Mouse (Mus musculus) neural tube, embryonic 13.5 days (tissue): ENCODE measurements around the gene Samd5. TPM values are rescaled to one million over a fixed set of nuclear protein-coding genes. Genes with fewer than 3 reads are reported as not detected.

ENCODE experiments used
- ATAC-seq: fragments of 200-750 bp; cut with Nextera tagmentation; 2 replicates; pipeline ENCODE4 v1.8.0; 2017; ENCODE audit warnings: low read depth, mild to moderate bottlenecking, moderate TSS enrichment, moderate library complexity
- H3K27ac ChIP-seq: fragments of 300-500 bp; sonication (generic); replicated peaks from 2 replicates; pipeline ENCODE4 v1.5.1; 2015; ENCODE audit warnings: moderate library complexity, mild to moderate bottlenecking, inconsistent platforms
- H3K27me3 ChIP-seq: fragments of 300-500 bp; sonication (generic); 2 replicates; pipeline ENCODE4 v1.6.1; 2015; ENCODE audit warnings: mild to moderate bottlenecking, inconsistent platforms
- H3K36me3 ChIP-seq: fragments of 300-500 bp; sonication (generic); 2 replicates; pipeline ENCODE4 v1.6.1; 2015; ENCODE audit warnings: mild to moderate bottlenecking, inconsistent platforms
- H3K4me1 ChIP-seq: fragments of 300-500 bp; sonication (generic); replicated peaks from 2 replicates; pipeline ENCODE4 v1.6.1; 2015; ENCODE audit warnings: inconsistent platforms
- H3K4me2 ChIP-seq: fragments of 300-500 bp; sonication (generic); 2 replicates; pipeline ENCODE4 v1.6.1; 2015; ENCODE audit warnings: inconsistent platforms, mild to moderate bottlenecking, moderate library complexity
- H3K4me3 ChIP-seq: fragments of 300-500 bp; sonication (generic); 2 replicates; pipeline ENCODE4 v1.5.1; 2015; ENCODE audit warnings: mild to moderate bottlenecking, inconsistent platforms
- H3K9ac ChIP-seq: fragments of 300-500 bp; sonication (generic); 2 replicates; pipeline ENCODE4 v1.6.1; 2015; ENCODE audit warnings: moderate library complexity, mild to moderate bottlenecking, inconsistent platforms
- H3K9me3 ChIP-seq: fragments of 300-500 bp; sonication (generic); 2 replicates; pipeline ENCODE4 v1.6.1; 2016; ENCODE audit warnings: inconsistent platforms
- WGBS: fragments of 180-500 bp; shearing (Covaris S2); methylation state at CpG from one replicate; pipeline ENCODE4 v1.1.7; 2015; 5-methylcytosine and 5-hydroxymethylcytosine counted together
- polyA plus RNA-seq: library from polyadenylated mRNA; unstranded; fragments of >200 nt; fragmentation: Nextera tagmentation; extraction: Ambion mirVana; gene quantifications from 2 replicates; pipeline ENCODE4 v1.2.1, GENCODE M21; 2015

Samd5 gene
- polyA plus RNA-seq, 1 experiment from 2014 or later: 4.2 TPM

DNA sequence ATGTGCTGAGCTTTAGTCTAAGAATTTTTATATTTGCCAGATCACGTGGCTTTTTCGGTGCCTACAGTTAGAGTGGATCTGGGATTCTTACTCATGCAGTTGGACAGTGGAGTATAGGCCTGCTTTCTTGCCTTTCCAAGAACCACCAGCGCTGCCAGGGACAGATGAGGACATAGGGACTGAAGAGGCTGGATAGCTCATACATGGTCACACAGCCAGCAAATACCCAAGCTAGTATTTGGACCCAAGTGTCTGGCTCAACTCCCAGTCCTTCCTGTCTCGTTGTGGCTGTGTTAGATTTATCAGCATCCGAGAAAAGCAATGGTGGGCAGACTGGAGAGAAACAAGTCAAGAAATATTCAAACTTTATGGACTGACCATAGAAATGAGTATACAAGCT is 72.2 kb downstream of the Samd5 start:
- no peak overlapping the region for H3K4me3 ChIP-seq
- no peaks in the 10 kb centered on the region for H3K27me3 ChIP-seq
- WGBS: 92% methylated on average over 5 of the region's 5 CpGs
- no peaks in the 10 kb centered on the region for H3K9me3 ChIP-seq
- H3K9ac ChIP-seq: no peak overlapping the region
- H3K27ac ChIP-seq: no peak overlapping the region
- no peak for ATAC-seq
- no peaks in the 10 kb centered on the region for H3K4me1 ChIP-seq
- no peaks in the 10 kb centered on the region for H3K36me3 ChIP-seq
- no peak overlapping the region for H3K4me2 ChIP-seq

DNA sequence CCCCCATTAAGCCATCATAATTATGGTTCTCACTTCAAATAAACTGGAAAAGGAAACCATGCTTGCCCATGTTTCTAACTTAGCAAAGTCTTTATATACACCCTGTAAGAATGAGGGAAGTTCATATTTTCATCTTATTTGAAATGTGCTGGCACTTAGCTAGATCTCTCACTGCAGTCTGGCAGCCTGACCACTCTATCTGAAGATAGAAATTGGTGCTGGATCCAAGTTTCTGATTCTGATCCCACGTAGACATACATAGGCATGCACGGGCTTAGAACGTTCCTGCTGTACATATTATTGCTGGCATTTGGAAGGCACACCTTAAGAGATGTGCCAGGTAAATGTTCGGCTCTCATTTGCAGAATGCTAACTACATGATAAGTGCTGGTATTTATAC is 72.6 kb downstream of the Samd5 start:
- H3K4me2 ChIP-seq: no peak overlapping the region
- no peaks in the 10 kb centered on the region for H3K27me3 ChIP-seq
- no peak overlapping the region for H3K4me3 ChIP-seq
- H3K9ac ChIP-seq: no peak overlapping the region
- no peaks in the 10 kb centered on the region for H3K9me3 ChIP-seq
- H3K36me3 ChIP-seq: no peaks in the 10 kb centered on the region
- no peak overlapping the region for H3K27ac ChIP-seq
- no peaks in the 10 kb centered on the region for H3K4me1 ChIP-seq
- 95% methylated on average over 4 of the region's 4 CpGs for WGBS
- ATAC-seq: no peak

DNA sequence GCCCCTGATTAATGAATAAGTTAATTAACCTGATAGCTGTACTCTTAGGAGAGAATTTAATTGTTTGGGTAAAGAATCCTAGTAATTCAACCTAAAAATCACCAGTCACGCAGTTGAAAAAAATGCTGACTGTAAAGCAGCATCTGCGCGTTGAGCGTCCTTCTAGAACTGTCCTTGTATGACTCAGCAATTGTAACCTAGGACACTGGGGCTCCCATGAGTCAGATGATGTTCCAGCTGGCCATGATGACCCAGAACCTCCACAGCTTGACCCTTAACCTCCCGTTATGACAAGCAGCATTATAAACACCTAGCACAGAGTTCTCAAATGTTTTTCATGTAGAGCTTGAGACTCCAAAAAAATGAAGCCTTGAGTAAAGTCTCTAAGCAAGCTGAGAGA is 78.8 kb downstream of the Samd5 start:
- no peaks in the 10 kb centered on the region for H3K27me3 ChIP-seq
- no peak overlapping the region for H3K4me2 ChIP-seq
- no peaks in the 10 kb centered on the region for H3K4me1 ChIP-seq
- H3K9ac ChIP-seq: no peak overlapping the region
- H3K4me3 ChIP-seq: no peak overlapping the region
- no peaks in the 10 kb centered on the region for H3K36me3 ChIP-seq
- WGBS: 87% methylated on average over 5 of the region's 5 CpGs
- no peaks in the 10 kb centered on the region for H3K9me3 ChIP-seq
- ATAC-seq: no peak
- no peak overlapping the region for H3K27ac ChIP-seq

DNA sequence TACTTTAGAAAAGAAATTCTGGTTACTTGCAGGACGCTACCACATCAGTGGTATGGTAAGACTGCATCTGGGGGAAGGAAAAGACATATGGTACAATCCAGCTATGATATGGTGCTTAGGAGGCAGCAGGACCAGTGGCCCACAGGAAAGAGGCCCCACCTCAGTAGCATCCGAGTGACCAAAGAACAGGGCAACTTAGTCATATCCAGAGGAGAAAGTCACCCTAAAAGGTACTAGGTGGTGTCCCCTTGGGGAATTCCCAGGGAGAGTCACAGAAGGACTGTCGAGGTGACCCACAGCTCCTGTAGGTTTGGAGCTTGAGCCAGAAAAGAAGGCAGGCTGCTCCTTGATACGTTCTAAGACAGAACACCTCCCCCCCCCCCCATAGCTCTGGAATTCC is 80.3 kb downstream of the Samd5 start:
- Histone ChIP-seq H3K27me3 (no peaks in the 10 kb centered on the region), H3K4me3 (no peak overlapping the region), H3K9me3 (no peaks in the 10 kb centered on the region), H3K4me1 (no peaks in the 10 kb centered on the region), H3K36me3 (no peaks in the 10 kb centered on the region), H3K9ac (no peak overlapping the region), H3K4me2 (no peak overlapping the region), H3K27ac (no peak overlapping the region)
- no peak for ATAC-seq
- 90% methylated on average over 4 of the region's 4 CpGs for WGBS

DNA sequence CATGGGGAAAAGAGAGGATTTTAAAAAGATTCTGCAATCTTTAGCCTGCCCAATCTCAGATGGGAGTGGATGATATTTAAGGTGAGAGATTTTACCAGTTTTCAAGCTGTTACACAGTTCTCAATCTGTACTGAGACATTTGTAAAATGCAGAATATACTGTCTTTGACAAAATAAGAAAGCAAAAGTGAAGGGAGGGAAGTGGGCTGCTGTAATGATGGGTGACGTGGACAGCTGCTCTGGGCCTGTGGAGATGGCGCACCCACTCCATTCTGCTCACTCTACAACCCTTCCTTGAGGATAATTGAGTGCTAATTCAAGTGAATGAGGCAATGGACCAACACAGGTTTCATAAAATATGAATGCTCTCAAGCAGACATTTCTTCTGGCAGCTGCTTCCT is 84.4 kb downstream of the Samd5 start:
- Histone ChIP-seq H3K27ac (no peak overlapping the region), H3K4me3 (no peak overlapping the region), H3K27me3 (no peaks in the 10 kb centered on the region), H3K4me2 (no peak overlapping the region), H3K4me1 (no peaks in the 10 kb centered on the region), H3K9me3 (no peaks in the 10 kb centered on the region), H3K9ac (no peak overlapping the region), H3K36me3 (no peaks in the 10 kb centered on the region)
- 75% methylated on average over 2 of the region's 2 CpGs for WGBS
- ATAC-seq: no peak

DNA sequence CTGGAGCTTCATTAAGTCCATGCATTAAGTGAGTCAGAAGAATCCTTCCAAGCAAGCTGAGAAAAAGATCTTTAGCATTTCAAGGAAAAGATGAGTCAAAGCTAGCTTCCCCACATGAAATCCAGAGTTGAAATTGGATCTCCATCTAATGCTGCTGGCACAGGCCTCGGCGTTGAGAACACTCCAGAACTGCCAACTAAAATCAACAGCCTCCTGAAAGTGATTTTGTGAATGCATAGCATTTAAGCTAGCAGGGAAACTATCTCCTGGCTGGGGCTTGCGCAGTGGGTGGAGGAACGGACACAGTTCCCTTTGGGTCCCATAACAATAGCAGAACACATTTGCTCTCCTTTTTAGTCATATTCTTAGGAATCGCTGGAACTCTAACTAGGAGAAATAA is 88.7 kb downstream of the Samd5 start:
- Histone ChIP-seq H3K4me2 (no peak overlapping the region), H3K9me3 (no peaks in the 10 kb centered on the region), H3K4me3 (no peak overlapping the region), H3K27ac (no peak overlapping the region), H3K4me1 (no peaks in the 10 kb centered on the region), H3K27me3 (no peaks in the 10 kb centered on the region), H3K36me3 (no peaks in the 10 kb centered on the region), H3K9ac (no peak overlapping the region)
- ATAC-seq: no peak
- 83% methylated on average over 5 of the region's 5 CpGs for WGBS

- no peak overlapping the region for H3K4me2 ChIP-seq
- no peak overlapping the region for H3K4me3 ChIP-seq
- no peak for ATAC-seq
- H3K27ac ChIP-seq: no peak overlapping the region
- H3K4me1 ChIP-seq: no peaks in the 10 kb centered on the region
- H3K36me3 ChIP-seq: no peaks in the 10 kb centered on the region
- no peaks in the 10 kb centered on the region for H3K27me3 ChIP-seq
- H3K9ac ChIP-seq: no peak overlapping the region
- no peaks in the 10 kb centered on the region for H3K9me3 ChIP-seq
- WGBS: 90% methylated on average over 5 of the region's 5 CpGs
These were observed 95.6 kb downstream of the Samd5 start for GRCm38 (mm10) chr10:9579374-9579773.

- H3K4me3 ChIP-seq: no peak overlapping the region
- no peak overlapping the region for H3K9ac ChIP-seq
- H3K4me2 ChIP-seq: no peak overlapping the region
- H3K4me1 ChIP-seq: no peaks in the 10 kb centered on the region
- 31% methylated on average over 4 of the region's 4 CpGs for WGBS
- no peak overlapping the region for H3K27ac ChIP-seq
- H3K36me3 ChIP-seq: no peaks in the 10 kb centered on the region
- ATAC-seq: no peak
- H3K27me3 ChIP-seq: no peaks in the 10 kb centered on the region
- H3K9me3 ChIP-seq: no peaks in the 10 kb centered on the region
These were observed 99.4 kb downstream of the Samd5 start for GRCm38 (mm10) chr10:9575605-9576004.

- WGBS: 91% methylated on average over 4 of the region's 4 CpGs
- no peak overlapping the region for H3K9ac ChIP-seq
- no peaks in the 10 kb centered on the region for H3K27me3 ChIP-seq
These were observed 100.9 kb downstream of the Samd5 start for GRCm38 (mm10) chr10:9574135-9574534.

More at GRCm38 (mm10) chr10:9574135-9574534, 100.9 kb downstream of the Samd5 start:
- Histone ChIP-seq H3K9me3 (no peaks in the 10 kb centered on the region), H3K27ac (no peak overlapping the region), H3K4me3 (no peak overlapping the region), H3K4me2 (no peak overlapping the region), H3K4me1 (peaks cover 6% of the 10 kb centered on the region), H3K36me3 (no peaks in the 10 kb centered on the region)
- no peak for ATAC-seq

Other genes starting within 250 kb of the Samd5 start
- gene Stxbp5, start 225.9 kb upstream of the Samd5 start, polyA plus RNA-seq: 7.4 and 8.3 TPM in 2 replicates